Mouse (Mus musculus): ENCODE data around the gene Ttc25. TPM values are rescaled to one million over a fixed set of nuclear protein-coding genes. Genes with fewer than 3 reads are reported as not detected.
A peak's percentile ranks its signal among the peaks of the same experiment; 100 is the strongest.
"Not testable (repeated sequence)": the region's sequence is repeated elsewhere in the genome, so short reads cannot be mapped to it uniquely, and the experiment has no call there.

The Ttc25 gene
- polyA plus RNA-seq, 1 experiment from 2014 or later = 2.7 TPM

DNA sequence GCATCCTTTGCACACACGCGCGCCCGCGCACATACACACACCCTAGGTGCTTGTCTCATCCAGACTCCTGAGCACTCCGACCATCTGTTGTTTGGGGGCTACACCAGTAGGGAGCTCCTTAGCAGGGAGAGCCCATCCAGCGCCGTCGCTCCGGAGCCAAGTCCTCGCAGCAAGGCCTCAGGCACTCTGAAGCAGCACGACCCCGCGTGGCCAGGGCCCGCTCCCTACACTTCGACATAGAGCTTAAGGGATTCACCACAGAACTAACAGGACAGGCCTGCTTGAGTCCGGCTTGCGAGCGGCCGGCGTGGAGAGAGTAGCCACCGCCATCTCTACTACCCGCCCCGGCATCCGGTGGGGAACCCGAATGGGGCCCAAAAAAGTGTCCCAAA is 18.3 kb upstream of the Ttc25 start:
- Histone ChIP-seq H3K9ac (peak overlapping the region; percentile 76), H3K9me3 (ENCODE audit: control insufficient read depth, low read length) (no peaks in the 10 kb centered on the region), H3K27me3 (ENCODE audit: control insufficient read depth, insufficient read depth, low read length) (no peaks in the 10 kb centered on the region), H3K36me3 (replicated peaks; ENCODE audit: control insufficient read depth, insufficient read depth) (peaks cover 18% of the 10 kb centered on the region), H3K4me3 (replicated peaks; ENCODE audit: low read length) (peak overlapping the region; percentile 68), H3K4me2 (replicated peaks) (peak overlapping the region; percentile 83), H3K4me1 (replicated peaks; ENCODE audit: control insufficient read depth, insufficient read depth, low read length) (peaks cover 26% of the 10 kb centered on the region), H3K27ac (peak overlapping the region; percentile 87)
- DNase-seq (ENCODE audit: low spot score) (peak; percentile 61), ATAC-seq (ENCODE audit: low FRiP score) (peak; percentile 17; the same call in 1 of the 2 replicates)
- WGBS = under 1% methylated on average over 26 of the region's 26 CpGs

DNA sequence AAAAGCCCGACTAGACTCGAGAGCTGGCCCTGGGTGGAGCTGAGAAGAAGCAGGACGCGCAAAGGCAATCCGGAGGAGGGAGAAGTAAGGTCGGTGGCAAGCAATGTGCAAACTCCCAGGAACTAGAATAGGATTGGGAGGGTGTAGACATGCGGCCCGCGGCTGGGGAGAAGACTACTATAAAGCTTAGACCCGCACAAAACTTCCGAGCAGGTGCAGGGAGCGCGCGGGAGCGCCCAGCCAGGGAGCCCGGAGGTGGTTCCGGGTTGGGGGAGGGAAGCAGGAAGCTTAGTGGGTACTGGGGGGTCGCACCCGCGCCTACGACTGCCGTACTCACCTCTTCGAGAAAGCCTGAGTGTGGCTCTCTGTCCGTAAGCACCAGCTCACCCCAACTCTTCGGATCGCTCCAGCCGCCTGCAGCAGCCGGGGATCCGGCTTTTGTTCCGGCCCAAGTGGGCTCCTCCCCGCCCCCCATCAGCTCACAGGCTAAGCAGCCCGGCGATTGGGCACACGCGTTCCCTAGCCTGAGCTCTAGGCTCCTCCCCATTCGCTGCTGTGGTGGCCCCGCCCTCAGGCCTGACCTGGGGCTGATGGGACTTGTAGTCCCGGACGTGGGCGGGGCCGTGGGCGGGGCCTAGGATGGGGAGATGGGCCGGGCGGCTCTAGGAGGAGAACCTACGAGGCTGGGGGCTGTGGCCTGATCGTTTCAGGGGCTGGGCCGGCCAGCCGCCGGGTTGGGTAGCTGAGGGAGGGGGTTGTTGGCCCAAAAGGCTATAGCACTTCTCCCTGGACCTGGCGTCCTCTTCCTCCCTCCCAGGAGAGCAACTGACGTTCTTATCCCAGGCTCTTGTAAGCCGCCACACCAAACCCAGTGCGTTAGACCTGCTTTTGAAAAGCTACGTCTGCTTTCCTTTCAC is 17.7 kb upstream of the Ttc25 start, which contains the start of gene Acly:
TSS of gene Acly (minus strand) at position 543 of the 917 bp plus-strand sequence.
- H3K27ac ChIP-seq = peak within 1 kb of the TSS; percentile 88
- H3K4me3 ChIP-seq (replicated peaks; ENCODE audit: low read length) = peak within 1 kb of the TSS; percentile 68
- WGBS = under 1% methylated on average over 54 of the region's 54 CpGs
- no peaks in the 10 kb centered on the region for H3K27me3 ChIP-seq (ENCODE audit: control insufficient read depth, insufficient read depth, low read length)
- peak within 1 kb of the TSS; percentile 83 for H3K4me2 ChIP-seq (replicated peaks)
- H3K9me3 ChIP-seq (ENCODE audit: control insufficient read depth, low read length) = no peaks in the 10 kb centered on the region
- H3K9ac ChIP-seq = peak within 1 kb of the TSS; percentile 76
- DNase-seq (ENCODE audit: low spot score) (peak; percentile 98), ATAC-seq (ENCODE audit: low FRiP score) (peak; percentile 98)
- peaks cover 26% of the 10 kb centered on the region for H3K4me1 ChIP-seq (replicated peaks; ENCODE audit: control insufficient read depth, insufficient read depth, low read length)
- peaks cover 12% of the 10 kb centered on the region for H3K36me3 ChIP-seq (replicated peaks; ENCODE audit: control insufficient read depth, insufficient read depth)

DNA sequence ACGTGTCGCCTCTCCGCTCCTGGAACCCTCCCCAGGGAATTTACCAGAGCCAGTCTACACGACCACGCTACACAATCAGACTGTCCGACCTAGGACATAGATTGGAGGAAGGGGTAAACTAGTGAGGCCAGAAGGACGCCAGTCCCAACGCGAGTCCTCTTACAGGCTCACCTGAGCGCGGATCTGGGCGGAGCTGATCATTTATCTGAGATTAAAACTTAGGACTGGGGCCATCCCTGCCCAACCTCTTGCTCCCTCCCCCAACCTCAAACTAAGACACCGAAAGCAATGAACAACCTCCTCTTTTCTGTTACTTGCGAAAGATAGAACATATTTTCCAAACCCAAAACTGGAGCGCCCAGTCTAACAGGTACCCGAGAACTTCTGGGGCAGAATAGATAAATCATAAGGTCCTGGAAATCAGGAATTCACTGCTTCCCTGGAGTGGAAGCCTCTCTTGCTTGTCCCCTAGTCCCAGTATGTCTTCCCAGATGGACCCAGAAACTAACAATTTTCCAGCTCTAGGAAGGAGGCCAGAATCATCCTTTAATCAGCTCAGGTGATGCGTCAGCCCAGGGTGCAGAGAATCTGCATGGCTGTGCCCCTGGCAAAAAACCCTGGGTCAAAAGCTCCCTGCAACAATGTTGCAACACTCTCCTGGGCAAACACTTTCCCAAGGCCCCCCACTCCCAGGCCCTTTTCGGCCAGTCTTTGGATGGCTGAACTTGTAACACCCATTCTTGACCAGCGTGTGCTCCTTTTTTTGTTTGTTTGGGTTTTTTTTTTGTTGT is 16.8 kb upstream of the Ttc25 start:
- H3K9me3 ChIP-seq (ENCODE audit: control insufficient read depth, low read length) = no peaks in the 10 kb centered on the region
- no peak for ATAC-seq (ENCODE audit: low FRiP score)
- DNase-seq (ENCODE audit: low spot score) = no peak
- H3K4me1 ChIP-seq (replicated peaks; ENCODE audit: control insufficient read depth, insufficient read depth, low read length) = peaks cover 26% of the 10 kb centered on the region
- H3K4me2 ChIP-seq (replicated peaks) = peak overlapping the region; percentile 83
- WGBS = 24% methylated on average over 19 of the region's 19 CpGs
- peak overlapping the region; percentile 88 for H3K27ac ChIP-seq
- no peaks in the 10 kb centered on the region for H3K27me3 ChIP-seq (ENCODE audit: control insufficient read depth, insufficient read depth, low read length)
- H3K9ac ChIP-seq = peak overlapping the region; percentile 65
- peaks cover 3% of the 10 kb centered on the region; the same call in 1 of the 2 replicates for H3K36me3 ChIP-seq (replicated peaks; ENCODE audit: control insufficient read depth, insufficient read depth)
- H3K4me3 ChIP-seq (replicated peaks; ENCODE audit: low read length) = peak overlapping the region; percentile 68

GRCm38 (mm10) chr11:100533871-100534270 is 11.5 kb upstream of the Ttc25 start:
- Histone ChIP-seq H3K4me2 (replicated peaks) (no peak overlapping the region), H3K36me3 (replicated peaks; ENCODE audit: control insufficient read depth, insufficient read depth) (no peaks in the 10 kb centered on the region), H3K9me3 (ENCODE audit: control insufficient read depth, low read length) (no peaks in the 10 kb centered on the region), H3K4me1 (replicated peaks; ENCODE audit: control insufficient read depth, insufficient read depth, low read length) (no peaks in the 10 kb centered on the region), H3K27ac (no peak overlapping the region), H3K27me3 (ENCODE audit: control insufficient read depth, insufficient read depth, low read length) (no peaks in the 10 kb centered on the region), H3K4me3 (replicated peaks; ENCODE audit: low read length) (no peak overlapping the region), H3K9ac (no peak overlapping the region)
- DNase-seq (ENCODE audit: low spot score) (no peak), ATAC-seq (ENCODE audit: low FRiP score) (no peak)
- 45% methylated on average over 6 of the region's 6 CpGs for WGBS

GRCm38 (mm10) chr11:100534411-100534810 is 11.0 kb upstream of the Ttc25 start:
- not testable (repeated sequence) for H3K4me2 ChIP-seq (replicated peaks); H3K9ac ChIP-seq; H3K27ac ChIP-seq; H3K36me3 ChIP-seq (replicated peaks; ENCODE audit: control insufficient read depth, insufficient read depth); DNase-seq (ENCODE audit: low spot score); H3K27me3 ChIP-seq (ENCODE audit: control insufficient read depth, insufficient read depth, low read length); H3K4me3 ChIP-seq (replicated peaks; ENCODE audit: low read length); H3K9me3 ChIP-seq (ENCODE audit: control insufficient read depth, low read length); ATAC-seq (ENCODE audit: low FRiP score); H3K4me1 ChIP-seq (replicated peaks; ENCODE audit: control insufficient read depth, insufficient read depth, low read length)
- WGBS = 84% methylated on average over 2 of the region's 2 CpGs

DNA sequence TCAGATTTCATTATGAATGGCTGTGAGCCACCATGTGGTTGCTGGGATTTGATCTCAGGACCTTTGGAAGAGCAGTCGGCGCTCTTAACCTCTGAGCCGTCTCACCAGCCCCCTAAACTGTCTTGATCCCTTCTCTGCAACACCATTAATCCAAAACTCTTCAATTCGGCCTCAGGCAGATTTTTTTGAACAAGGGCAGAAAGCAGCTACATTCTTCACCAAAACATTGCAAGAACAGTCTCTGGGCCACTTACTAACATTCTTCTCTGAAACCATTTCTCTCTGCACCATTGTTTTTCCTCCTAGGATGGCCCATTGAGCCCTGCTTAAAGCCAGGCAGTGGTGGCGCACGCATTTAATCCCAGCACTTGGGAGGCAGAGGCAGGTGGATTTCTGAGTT is 10.6 kb upstream of the Ttc25 start:
- H3K4me2 ChIP-seq (replicated peaks); H3K36me3 ChIP-seq (replicated peaks; ENCODE audit: control insufficient read depth, insufficient read depth); DNase-seq (ENCODE audit: low spot score); H3K9ac ChIP-seq; H3K27me3 ChIP-seq (ENCODE audit: control insufficient read depth, insufficient read depth, low read length); ATAC-seq (ENCODE audit: low FRiP score); H3K27ac ChIP-seq; H3K9me3 ChIP-seq (ENCODE audit: control insufficient read depth, low read length); H3K4me1 ChIP-seq (replicated peaks; ENCODE audit: control insufficient read depth, insufficient read depth, low read length); H3K4me3 ChIP-seq (replicated peaks; ENCODE audit: low read length): not testable (repeated sequence)
- 85% methylated on average over 6 of the region's 6 CpGs for WGBS

DNA sequence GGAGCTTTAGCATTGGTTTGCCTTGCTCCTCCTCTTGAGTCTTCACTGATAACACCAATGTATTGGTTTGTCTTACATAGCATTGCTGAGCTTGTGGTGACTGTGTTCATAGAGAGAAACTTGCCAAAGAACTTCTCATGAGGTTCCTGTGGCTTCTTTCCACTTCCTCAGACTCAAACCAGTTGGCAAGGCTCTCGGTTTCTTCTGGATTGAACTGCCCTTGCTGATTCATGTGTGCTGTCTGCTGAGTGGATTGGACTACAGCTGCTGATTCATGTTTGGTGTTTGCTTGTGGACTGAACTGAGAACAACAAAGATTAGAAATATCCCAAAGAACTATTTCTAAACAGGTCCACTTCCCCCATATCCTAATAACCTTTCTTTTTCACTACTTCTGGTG is 9.4 kb upstream of the Ttc25 start:
- WGBS = 91% methylated on average over 1 of the region's 1 CpGs
- no peak for ATAC-seq (ENCODE audit: low FRiP score)
- H3K27me3 ChIP-seq (ENCODE audit: control insufficient read depth, insufficient read depth, low read length) = no peaks in the 10 kb centered on the region
- H3K4me1 ChIP-seq (replicated peaks; ENCODE audit: control insufficient read depth, insufficient read depth, low read length) = no peaks in the 10 kb centered on the region
- H3K4me2 ChIP-seq (replicated peaks) = no peak overlapping the region
- no peak for DNase-seq (ENCODE audit: low spot score)
- no peak overlapping the region for H3K27ac ChIP-seq
- H3K4me3 ChIP-seq (replicated peaks; ENCODE audit: low read length) = no peak overlapping the region
- no peaks in the 10 kb centered on the region for H3K36me3 ChIP-seq (replicated peaks; ENCODE audit: control insufficient read depth, insufficient read depth)
- no peak overlapping the region for H3K9ac ChIP-seq
- no peaks in the 10 kb centered on the region for H3K9me3 ChIP-seq (ENCODE audit: control insufficient read depth, low read length)

- no peak overlapping the region for H3K4me3 ChIP-seq (replicated peaks; ENCODE audit: low read length)
- H3K27ac ChIP-seq = no peak overlapping the region
- H3K9me3 ChIP-seq (ENCODE audit: control insufficient read depth, low read length) = no peaks in the 10 kb centered on the region
- no peaks in the 10 kb centered on the region for H3K27me3 ChIP-seq (ENCODE audit: control insufficient read depth, insufficient read depth, low read length)
- no peak overlapping the region for H3K9ac ChIP-seq
- DNase-seq (ENCODE audit: low spot score) (no peak), ATAC-seq (ENCODE audit: low FRiP score) (no peak)
- H3K4me2 ChIP-seq (replicated peaks) = no peak overlapping the region
- H3K4me1 ChIP-seq (replicated peaks; ENCODE audit: control insufficient read depth, insufficient read depth, low read length) = no peaks in the 10 kb centered on the region
- H3K36me3 ChIP-seq (replicated peaks; ENCODE audit: control insufficient read depth, insufficient read depth) = no peaks in the 10 kb centered on the region
Observed at GRCm38 (mm10) chr11:100536466-100536865, 8.9 kb upstream of the Ttc25 start.

DNA sequence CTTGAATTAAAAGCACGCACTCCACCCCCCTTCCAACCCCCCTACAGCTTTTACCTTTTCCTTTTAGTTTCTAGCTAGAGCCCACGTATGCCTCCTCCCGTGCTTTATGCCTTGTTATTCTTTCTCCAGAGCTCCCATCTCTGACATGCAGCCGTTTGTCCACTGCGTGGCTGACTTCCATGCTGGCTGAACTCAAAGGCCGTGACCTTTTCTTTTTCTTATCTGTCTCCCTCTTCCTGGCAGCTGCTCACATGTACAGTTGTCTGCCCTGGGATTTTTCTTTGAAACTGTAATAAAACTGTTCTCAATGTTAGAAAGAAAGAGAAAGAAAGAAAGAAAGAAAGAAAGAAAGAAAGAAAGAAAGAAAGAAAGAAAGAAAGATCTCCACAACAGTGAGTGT is 4.4 kb upstream of the Ttc25 start:
- Histone ChIP-seq H3K36me3 (replicated peaks; ENCODE audit: control insufficient read depth, insufficient read depth) (no peaks in the 10 kb centered on the region), H3K4me2 (replicated peaks) (no peak overlapping the region), H3K9ac (no peak overlapping the region), H3K27me3 (ENCODE audit: control insufficient read depth, insufficient read depth, low read length) (no peaks in the 10 kb centered on the region), H3K27ac (no peak overlapping the region), H3K9me3 (ENCODE audit: control insufficient read depth, low read length) (no peaks in the 10 kb centered on the region), H3K4me1 (replicated peaks; ENCODE audit: control insufficient read depth, insufficient read depth, low read length) (peaks cover 11% of the 10 kb centered on the region), H3K4me3 (replicated peaks; ENCODE audit: low read length) (no peak overlapping the region)
- ATAC-seq (ENCODE audit: low FRiP score) = no peak
- WGBS = 47% methylated on average over 6 of the region's 6 CpGs
- no peak for DNase-seq (ENCODE audit: low spot score)

Measured in hindbrain, embryonic 14.5 days (tissue).